Mouse (Mus musculus) neutrophil, adult 5-6 weeks (primary cell): ENCODE results near the gene Olfr1344. TPM values are rescaled to one million over a fixed set of nuclear protein-coding genes. Genes with fewer than 3 reads are reported as not detected.

Source experiments
- total RNA-seq: library from RNA; stranded (forward); fragments of 200-1000 nt; gene quantifications from 2 replicates; pipeline ENCODE4 v1.2.3, GENCODE M21; 2017

The Olfr1344 gene
- total RNA-seq, 1 experiment from 2014 or later = not detected

Other genes with a start within 250 kb of the Olfr1344 start
- gene Galp, start 241.6 kb upstream of the Olfr1344 start, total RNA-seq = not detected in 2 replicates
- gene Zscan5b, start 216.4 kb upstream of the Olfr1344 start, total RNA-seq = not detected in 2 replicates
- not detected in 2 replicates for gene Epp13, start 186.0 kb upstream of the Olfr1344 start, total RNA-seq
- 5.5 and 5.8 TPM in 2 replicates for gene Zfp667, start 152.1 kb upstream of the Olfr1344 start, total RNA-seq
- 0.86 and 1.7 TPM in 2 replicates for gene Zfp583, start 107.4 kb upstream of the Olfr1344 start, total RNA-seq
- 0.47 and 0.74 TPM in 2 replicates for gene Gm3854, start 94.9 kb upstream of the Olfr1344 start, total RNA-seq
- gene Zfp78, start 75.4 kb upstream of the Olfr1344 start, total RNA-seq = 2.6 and 3.1 TPM in 2 replicates
- gene Zfp28, start 55.4 kb upstream of the Olfr1344 start, total RNA-seq = 3.1 and 6.5 TPM in 2 replicates
- gene Smim17, start 40.0 kb upstream of the Olfr1344 start, total RNA-seq = not detected in 2 replicates
- gene Gm20715, start 28.4 kb upstream of the Olfr1344 start, total RNA-seq = not detected in 2 replicates
- not detected in 2 replicates for gene Olfr1336, start 17.5 kb downstream of the Olfr1344 start, total RNA-seq
- not detected in 2 replicates for gene Olfr1346, start 28.4 kb downstream of the Olfr1344 start, total RNA-seq
- gene Olfr5, start 48.3 kb downstream of the Olfr1344 start, total RNA-seq = not detected in 2 replicates
- gene Olfr1347, start 61.1 kb downstream of the Olfr1344 start, total RNA-seq = not detected in 2 replicates
- gene Olfr1348, start 70.1 kb downstream of the Olfr1344 start, total RNA-seq = not detected in 2 replicates
- gene Olfr1349, start 84.3 kb downstream of the Olfr1344 start, total RNA-seq = not detected in 2 replicates
- not detected in 2 replicates for gene Olfr1350, start 126.2 kb downstream of the Olfr1344 start, total RNA-seq